Mouse (Mus musculus): ENCODE measurements at regions not wholly inside any gene's neighbourhood (a gene's known extent, or its start where the extent isn't known, plus 50 kb on each side); places are given as distances from the start of the nearest gene placed in this dataset.

- DNase-seq: no peak
Measured at GRCm38 (mm10) chr2:159889701-159890100, 444.3 kb downstream of the Gm826 start.

- DNase-seq: no peak
Measured at GRCm38 (mm10) chr2:159884773-159885459, 449.0 kb downstream of the Gm826 start.

- DNase-seq: no peak
Measured at GRCm38 (mm10) chr2:159866981-159867380, 467.0 kb downstream of the Gm826 start.

GRCm38 (mm10) chr2:159866391-159866790 is 467.6 kb downstream of the Gm826 start:
- DNase-seq: no peak

- DNase-seq: no peak
Measured at GRCm38 (mm10) chr2:159863185-159863584, 470.8 kb downstream of the Gm826 start.

GRCm38 (mm10) chr2:159853891-159854665 is 479.9 kb downstream of the Gm826 start:
- no peak for DNase-seq

GRCm38 (mm10) chr2:159852959-159853358 is 481.0 kb downstream of the Gm826 start:
- DNase-seq: no peak

- DNase-seq: no peak
Measured at GRCm38 (mm10) chr2:159832488-159833113, 501.4 kb downstream of the Gm826 start.

- peak; percentile 6 for DNase-seq
Measured at GRCm38 (mm10) chr2:159826417-159826816, 507.5 kb downstream of the Gm826 start.

GRCm38 (mm10) chr2:159818556-159818955 is 515.4 kb downstream of the Gm826 start:
- DNase-seq: no peak

GRCm38 (mm10) chr2:159816344-159816743 is 517.6 kb downstream of the Gm826 start:
- no peak for DNase-seq
